Mouse (Mus musculus): ENCODE data around the gene Hepacam. TPM values are rescaled to one million over a fixed set of nuclear protein-coding genes. Genes with fewer than 3 reads are reported as not detected.

Gene Hepacam
- polyA plus RNA-seq, 2 experiments from 2014 or later = not detected

- ATAC-seq = no peak
Measured at GRCm38 (mm10) chr9:37433823-37434560, 66.8 kb downstream of the Hepacam start.

DNA sequence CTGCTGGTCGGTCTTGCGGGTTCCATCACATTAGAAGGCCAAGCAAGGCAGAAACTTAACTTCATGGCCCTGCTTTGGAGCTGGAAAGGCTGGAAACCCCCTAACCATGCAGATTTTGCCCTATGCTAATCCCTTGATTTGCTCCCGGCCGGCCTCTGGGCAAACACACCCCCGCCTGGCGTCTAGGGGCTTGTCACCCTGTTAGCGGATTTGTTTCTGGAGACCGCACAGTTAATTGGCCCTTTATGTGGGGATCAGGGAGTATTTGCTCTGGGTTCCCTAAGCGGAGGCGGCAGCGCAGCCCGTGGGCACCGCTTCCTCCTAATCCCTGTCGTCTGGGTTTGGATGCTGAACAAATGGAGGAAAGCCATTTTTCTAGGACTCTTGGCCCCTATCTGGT lies 67.8 kb downstream of the Hepacam start:
- no peak for ATAC-seq

GRCm38 (mm10) chr9:37435616-37436015 lies 68.5 kb downstream of the Hepacam start:
- no peak for ATAC-seq

Other genes with a start within 250 kb of the Hepacam start
- not detected for gene Pknox2, start 219.9 kb upstream of the Hepacam start, polyA plus RNA-seq (2017; shearing (Covaris generic))
- 1 to 10 TPM; 3.4 to 4.4 TPM for gene Tmem218, start 159.1 kb upstream of the Hepacam start, polyA plus RNA-seq (2017; shearing (Covaris generic))
- 1 to 10 TPM; 2.4 to 3.6 TPM for gene Slc37a2, start 111.6 kb upstream of the Hepacam start, polyA plus RNA-seq (2017; shearing (Covaris generic))
- gene Ccdc15, start 18.9 kb upstream of the Hepacam start, polyA plus RNA-seq (2017; shearing (Covaris generic)) = 10 to 100 TPM in 1 of 2 experiments, 1 to 10 TPM in 1; 6.8 to 10.3 TPM
- not detected for gene Robo4, start 34.5 kb downstream of the Hepacam start, polyA plus RNA-seq (2017; shearing (Covaris generic))
- gene Robo3, start 65.9 kb downstream of the Hepacam start, polyA plus RNA-seq (2017; shearing (Covaris generic)) = not detected
- 10 to 100 TPM in 1 of 2 experiments, 1 to 10 TPM in 1; 8.3 to 13.7 TPM for gene Msantd2, start 122.0 kb downstream of the Hepacam start, polyA plus RNA-seq (2017; shearing (Covaris generic))
- gene Esam, start 160.7 kb downstream of the Hepacam start, polyA plus RNA-seq (2017; shearing (Covaris generic)) = not detected
- gene Vsig2, start 171.9 kb downstream of the Hepacam start, polyA plus RNA-seq (2017; shearing (Covaris generic)) = not detected
- under 1 TPM; 0.51 to 0.86 TPM for gene Nrgn, start 185.6 kb downstream of the Hepacam start, polyA plus RNA-seq (2017; shearing (Covaris generic))
- 10 to 100 TPM; 17.2 to 17.7 TPM for gene Siae, start 188.3 kb downstream of the Hepacam start, polyA plus RNA-seq (2017; shearing (Covaris generic))
- under 1 TPM in 1 of 2 experiments, not detected in 1; 0.97 TPM for gene Spa17, start 246.4 kb downstream of the Hepacam start, polyA plus RNA-seq (2017; shearing (Covaris generic))

Data from CD4-positive, CD25-positive, alpha-beta regulatory T cell, adult 4 months (primary cell).